Mouse (Mus musculus) heart, postnatal 0 days (tissue): ENCODE results near the gene Tmpo. TPM values are rescaled to one million over a fixed set of nuclear protein-coding genes. Genes with fewer than 3 reads are reported as not detected.

ENCODE experiments used
- ATAC-seq: fragments of 200-750 bp; cut with Nextera tagmentation; 2 replicates; pipeline ENCODE4 v1.8.0; 2017; ENCODE audit warnings: low read depth, moderate number of reproducible peaks, moderate library complexity; ENCODE audit not compliant: insufficient read depth
- DNase-seq: peaks from one replicate; pipeline ENCODE4 v3.0.0-alpha.2; 2016; ENCODE audit warnings: low spot score
- H3K27ac ChIP-seq: fragments of 300-500 bp; sonication (generic); 2 replicates; pipeline ENCODE4 v1.5.1; 2014; ENCODE audit warnings: low read depth, mild to moderate bottlenecking
- H3K27me3 ChIP-seq: fragments of 300-500 bp; sonication (generic); 2 replicates; pipeline ENCODE4 v1.6.1; 2014; ENCODE audit warnings: low read length, mixed read lengths; ENCODE audit not compliant: control insufficient read depth, insufficient read depth
- H3K36me3 ChIP-seq: fragments of 300-500 bp; sonication (generic); replicated peaks from 2 replicates; pipeline ENCODE4 v1.6.1; 2014; ENCODE audit warnings: low read length, mixed read lengths; ENCODE audit not compliant: control insufficient read depth, insufficient read depth
- H3K4me1 ChIP-seq: fragments of 300-500 bp; sonication (generic); 2 replicates; pipeline ENCODE4 v1.6.1; 2014; ENCODE audit warnings: antibody characterized with exemption; ENCODE audit not compliant: control insufficient read depth, insufficient read depth
- H3K4me2 ChIP-seq: fragments of 300-500 bp; sonication (generic); 2 replicates; pipeline ENCODE4 v1.6.1; 2014; ENCODE audit warnings: low read depth, mild to moderate bottlenecking, low read length, moderate library complexity
- H3K4me3 ChIP-seq: fragments of 300-500 bp; sonication (generic); 2 replicates; pipeline ENCODE4 v1.5.1; 2014; ENCODE audit warnings: low read depth, low read length
- H3K9ac ChIP-seq: fragments of 300-500 bp; sonication (generic); replicated peaks from 2 replicates; pipeline ENCODE4 v1.6.1; 2014; ENCODE audit warnings: low read depth, low read length, mixed read lengths
- H3K9me3 ChIP-seq: fragments of 300-500 bp; sonication (generic); replicated peaks from 2 replicates; pipeline ENCODE4 v1.6.1; 2016; ENCODE audit warnings: low read length; ENCODE audit not compliant: control insufficient read depth
- CTCF ChIP-seq: IDR thresholded peaks from 2 replicates; pipeline ENCODE4 v1.5.1; 2016; ENCODE audit warnings: antibody characterized with exemption, control low read depth, low read depth
- EP300 ChIP-seq: IDR thresholded peaks from 2 replicates; pipeline ENCODE4 v1.6.1; 2016; ENCODE audit warnings: antibody characterized with exemption, low read depth
- WGBS: fragments of 180-500 bp; shearing (Covaris S2); extraction: QIAGEN DNeasy Blood & Tissue Kit; methylation state at CpG from one replicate; pipeline ENCODE4 v1.1.7; 2014; 5-methylcytosine and 5-hydroxymethylcytosine counted together
- polyA plus RNA-seq: library from polyadenylated mRNA; unstranded; fragments of >200 nt; fragmentation: Nextera tagmentation; extraction: Ambion mirVana; gene quantifications from 2 replicates; pipeline ENCODE4 v1.2.1, GENCODE M21; 2015
- total RNA-seq: library from RNA; depleted of rRNA; stranded (reverse); fragments of >200 nt; gene quantifications from 2 replicates; pipeline ENCODE4 v1.2.3, GENCODE M21; 2014; ENCODE audit warnings: low replicate concordance

Gene Tmpo
- total and polyA plus RNA-seq, 2 experiments from 2014 or later: 61.6 to 114 TPM

GRCm38 (mm10) chr10:91169414-91170065, 11.6 kb downstream of the Tmpo start:
- DNase-seq (no peak), ATAC-seq (no peak)
- 24% methylated on average over 17 of the region's 17 CpGs for WGBS
- peak overlapping the region; percentile 92 for H3K4me2 ChIP-seq
- TF ChIP-seq CTCF (no peak), EP300 (no peak)
- H3K4me3 ChIP-seq: peak overlapping the region; percentile 93
- H3K9me3 ChIP-seq: no peaks in the 10 kb centered on the region
- H3K36me3 ChIP-seq: peaks cover 7% of the 10 kb centered on the region; the same call in 1 of the 2 replicates
- peak overlapping the region; percentile 67 for H3K27ac ChIP-seq
- H3K9ac ChIP-seq: peak overlapping the region; percentile 100
- H3K4me1 ChIP-seq: peaks cover 21% of the 10 kb centered on the region
- no peaks in the 10 kb centered on the region for H3K27me3 ChIP-seq

GRCm38 (mm10) chr10:91167352-91167751, 13.8 kb downstream of the Tmpo start:
- TF ChIP-seq CTCF (no peak), EP300 (no peak)
- WGBS: 9% methylated on average over 7 of the region's 7 CpGs

GRCm38 (mm10) chr10:91166890-91167289, 14.2 kb downstream of the Tmpo start:
- peak overlapping the region; percentile 92 for H3K4me2 ChIP-seq
- no peaks in the 10 kb centered on the region for H3K9me3 ChIP-seq
- H3K4me3 ChIP-seq: peak overlapping the region; percentile 93
- TF ChIP-seq CTCF (peak; percentile 68), EP300 (no peak)
- peaks cover 21% of the 10 kb centered on the region for H3K4me1 ChIP-seq
- DNase-seq (peak; percentile 87), ATAC-seq (peak; percentile 37)
- WGBS: 17% methylated on average over 5 of the region's 5 CpGs
- no peaks in the 10 kb centered on the region for H3K27me3 ChIP-seq
- H3K27ac ChIP-seq: peak overlapping the region; percentile 86
- H3K36me3 ChIP-seq: peaks cover 31% of the 10 kb centered on the region
- no peak overlapping the region; the same call in 1 of the 2 replicates for H3K9ac ChIP-seq

More at GRCm38 (mm10) chr10:91167352-91167751, 13.8 kb downstream of the Tmpo start:
- Histone ChIP-seq H3K27ac (peak overlapping the region; percentile 86), H3K9me3 (no peaks in the 10 kb centered on the region), H3K9ac (peak overlapping the region; percentile 33; the same call in 1 of the 2 replicates), H3K4me3 (peak overlapping the region; percentile 93), H3K4me1 (peaks cover 21% of the 10 kb centered on the region), H3K36me3 (peaks cover 26% of the 10 kb centered on the region), H3K4me2 (peak overlapping the region; percentile 92), H3K27me3 (no peaks in the 10 kb centered on the region)
- DNase-seq (peak; percentile 78), ATAC-seq (peak; percentile 14; the same call in 1 of the 2 replicates)

GRCm38 (mm10) chr10:91165850-91166249, 15.3 kb downstream of the Tmpo start:
- H3K27ac ChIP-seq: peak overlapping the region; percentile 86; the same call in 1 of the 2 replicates

GRCm38 (mm10) chr10:91164491-91164890, 16.6 kb downstream of the Tmpo start:
- 59% methylated on average over 3 of the region's 3 CpGs for WGBS
- H3K4me1 ChIP-seq: peaks cover 21% of the 10 kb centered on the region
- peaks cover 54% of the 10 kb centered on the region for H3K36me3 ChIP-seq
- H3K27ac ChIP-seq: no peak overlapping the region
- DNase-seq (no peak), ATAC-seq (no peak)
- TF ChIP-seq CTCF (no peak), EP300 (no peak)
- no peaks in the 10 kb centered on the region for H3K27me3 ChIP-seq
- no peak overlapping the region for H3K4me3 ChIP-seq
- H3K4me2 ChIP-seq: no peak overlapping the region
- H3K9ac ChIP-seq: no peak overlapping the region
- no peaks in the 10 kb centered on the region for H3K9me3 ChIP-seq

More at GRCm38 (mm10) chr10:91165850-91166249, 15.3 kb downstream of the Tmpo start:
- no peaks in the 10 kb centered on the region for H3K9me3 ChIP-seq
- H3K4me3 ChIP-seq: no peak overlapping the region
- no peak for DNase-seq
- no peak for ATAC-seq
- peaks cover 21% of the 10 kb centered on the region for H3K4me1 ChIP-seq
- H3K4me2 ChIP-seq: no peak overlapping the region; the same call in 1 of the 2 replicates
- H3K27me3 ChIP-seq: no peaks in the 10 kb centered on the region
- TF ChIP-seq EP300 (no peak), CTCF (no peak)
- peaks cover 41% of the 10 kb centered on the region for H3K36me3 ChIP-seq
- no peak overlapping the region for H3K9ac ChIP-seq
